Mouse (Mus musculus) ZHBTc4 (cell line): ENCODE measurements at regions not wholly inside any gene's neighbourhood (a gene's known extent, or its start where the extent isn't known, plus 50 kb on each side); places are given as distances from the start of the nearest gene placed in this dataset.

Source experiments
- DNase-seq: peaks from one replicate; pipeline ENCODE4 v3.0.0-alpha.2; 2011; ENCODE audit warnings: low read depth, low spot score

- DNase-seq, result no peak
These were observed 563.3 kb downstream of the Trim52 start for GRCm38 (mm10) chr14:106669281-106669680.

GRCm38 (mm10) chr14:106677970-106678369 lies 572.0 kb downstream of the Trim52 start:
- DNase-seq, result no peak

GRCm38 (mm10) chr14:106681193-106681592 lies 575.2 kb downstream of the Trim52 start:
- no peak for DNase-seq

GRCm38 (mm10) chr14:106687361-106687760 lies 581.4 kb downstream of the Trim52 start:
- no peak for DNase-seq

- DNase-seq, result no peak
These were observed 608.0 kb downstream of the Trim52 start for GRCm38 (mm10) chr14:106714020-106714419.

GRCm38 (mm10) chr14:106733825-106734224 lies 627.8 kb downstream of the Trim52 start:
- DNase-seq, result no peak

- DNase-seq, result no peak
These were observed 634.9 kb downstream of the Trim52 start for GRCm38 (mm10) chr14:106740857-106741256.

GRCm38 (mm10) chr14:106760150-106760549 lies 654.2 kb downstream of the Trim52 start:
- DNase-seq, result no peak

- DNase-seq, result no peak
These were observed 657.1 kb downstream of the Trim52 start for GRCm38 (mm10) chr14:106763089-106763605.

GRCm38 (mm10) chr14:106765884-106766467 lies 660.0 kb downstream of the Trim52 start:
- peak; percentile 26 for DNase-seq
